Mouse (Mus musculus): ENCODE measurements around the gene Tm7sf3.

GRCm38 (mm10) chr6:146668606-146669005 is 26.0 kb upstream of the Tm7sf3 start:
- TF ChIP-seq USF1 (IDR thresholded peaks at IDR 0.05; ENCODE audit: low read depth) (no peak), CTCF (IDR thresholded peaks at IDR 0.05; ENCODE audit: control insufficient read depth, insufficient read depth, insufficient read length) (no peak), MYOD1 (IDR thresholded peaks at IDR 0.05; ENCODE audit: control insufficient read depth, insufficient read length, low read depth) (no peak), MYOG (IDR thresholded peaks at IDR 0.05; ENCODE audit: control insufficient read depth, extremely low read depth, insufficient read length) (no peak), MAX (IDR thresholded peaks at IDR 0.05) (no peak), FOSL1 (IDR thresholded peaks at IDR 0.05; ENCODE audit: insufficient read depth, low read length, poor library complexity, severe bottlenecking) (no peak)

Data from C2C12 (cell line).